Mouse (Mus musculus): ENCODE results near the gene Lrrc23. TPM values are rescaled to one million over a fixed set of nuclear protein-coding genes. Genes with fewer than 3 reads are reported as not detected.
A peak's percentile ranks its signal among the peaks of the same experiment; 100 is the strongest.

Gene Lrrc23
- total RNA-seq, 2 experiments from 2014 or later = not detected

GRCm38 (mm10) chr6:124746654-124747632 lies 32.6 kb downstream of the Lrrc23 start:
- ATAC-seq (replicated peaks; ENCODE audit: low FRiP score, poor library complexity, severe bottlenecking) = no peak

- ATAC-seq (replicated peaks; ENCODE audit: low FRiP score, poor library complexity, severe bottlenecking) = no peak
Observed at GRCm38 (mm10) chr6:124746296-124746605, 33.3 kb downstream of the Lrrc23 start.

- peak; percentile 72 for ATAC-seq (replicated peaks; ENCODE audit: low FRiP score, poor library complexity, severe bottlenecking)
Observed at GRCm38 (mm10) chr6:124745490-124746295, 33.8 kb downstream of the Lrrc23 start.

- no peak for ATAC-seq (replicated peaks; ENCODE audit: low FRiP score, poor library complexity, severe bottlenecking)
Observed at GRCm38 (mm10) chr6:124744755-124745321, 34.7 kb downstream of the Lrrc23 start.

- no peak for ATAC-seq (replicated peaks; ENCODE audit: low FRiP score, poor library complexity, severe bottlenecking)
Observed at GRCm38 (mm10) chr6:124743647-124744046, 35.9 kb downstream of the Lrrc23 start.

- no peak for ATAC-seq (replicated peaks; ENCODE audit: low FRiP score, poor library complexity, severe bottlenecking)
Observed at GRCm38 (mm10) chr6:124742839-124743514, 36.5 kb downstream of the Lrrc23 start.

GRCm38 (mm10) chr6:124741842-124742241 lies 37.7 kb downstream of the Lrrc23 start:
- no peak for ATAC-seq (replicated peaks; ENCODE audit: low FRiP score, poor library complexity, severe bottlenecking)

GRCm38 (mm10) chr6:124740888-124741761 lies 38.4 kb downstream of the Lrrc23 start, which contains the start of gene Grcc10:
Gene Grcc10, minus strand, starts transcription at chr6:124741374.
- peak; percentile 64 for ATAC-seq (replicated peaks; ENCODE audit: low FRiP score, poor library complexity, severe bottlenecking)

GRCm38 (mm10) chr6:124740211-124740887 lies 39.2 kb downstream of the Lrrc23 start:
- ATAC-seq (replicated peaks; ENCODE audit: low FRiP score, poor library complexity, severe bottlenecking) = peak; percentile 28; the same call in 1 of the 2 replicates

GRCm38 (mm10) chr6:124739231-124739796 lies 40.2 kb downstream of the Lrrc23 start:
- ATAC-seq (replicated peaks; ENCODE audit: low FRiP score, poor library complexity, severe bottlenecking) = no peak

GRCm38 (mm10) chr6:124738511-124739023 lies 41.0 kb downstream of the Lrrc23 start, which contains the start of gene Ptpn6:
Gene Ptpn6, minus strand, starts transcription at chr6:124738714.
- ATAC-seq (replicated peaks; ENCODE audit: low FRiP score, poor library complexity, severe bottlenecking) = no peak

- no peak for ATAC-seq (replicated peaks; ENCODE audit: low FRiP score, poor library complexity, severe bottlenecking)
Observed at GRCm38 (mm10) chr6:124737040-124737439, 42.5 kb downstream of the Lrrc23 start.

GRCm38 (mm10) chr6:124734417-124734816 lies 45.1 kb downstream of the Lrrc23 start:
- ATAC-seq (replicated peaks; ENCODE audit: low FRiP score, poor library complexity, severe bottlenecking) = no peak

- ATAC-seq (replicated peaks; ENCODE audit: low FRiP score, poor library complexity, severe bottlenecking) = peak; percentile 47
Observed at GRCm38 (mm10) chr6:124732476-124733370, 46.8 kb downstream of the Lrrc23 start.

GRCm38 (mm10) chr6:124731038-124731437 lies 48.5 kb downstream of the Lrrc23 start:
- ATAC-seq (replicated peaks; ENCODE audit: low FRiP score, poor library complexity, severe bottlenecking) = no peak

GRCm38 (mm10) chr6:124729850-124730705 lies 49.4 kb downstream of the Lrrc23 start:
- ATAC-seq (replicated peaks; ENCODE audit: low FRiP score, poor library complexity, severe bottlenecking) = no peak

Measured in erythroblast, adult 5-6 weeks (primary cell).